Mouse (Mus musculus) CH12.LX (cell line): ENCODE results near the gene Wtap.
A peak's percentile ranks its signal among the peaks of the same experiment; 100 is the strongest.

Experiments
- BHLHE40 ChIP-seq: IDR thresholded peaks from 2 replicates; pipeline ENCODE4 v1.6.1; 2011; ENCODE audit warnings: mild to moderate bottlenecking, low read depth, low read length, improper control_type of control experiment
- CTCF ChIP-seq, 2 experiments: IDR thresholded peaks in 1 of 2; conservative IDR thresholded peaks in 1 of 2; 2 replicates each; pipeline ENCODE4 v1.5.1; 2011 to 2012; ENCODE audit warnings: low read depth in 2 of 2, low read length in 2 of 2, improper control_type of control experiment in 1 of 2, inconsistent platforms in 1 of 2, mild to moderate bottlenecking in 1 of 2, moderate library complexity in 1 of 2
- EP300 ChIP-seq: IDR thresholded peaks from 2 replicates; pipeline ENCODE4 v1.6.1; 2011; ENCODE audit warnings: low read length, improper control_type of control experiment
- MAZ ChIP-seq: IDR thresholded peaks from 2 replicates; pipeline ENCODE4 v1.6.1; 2012; ENCODE audit warnings: low read depth, mild to moderate bottlenecking, inconsistent platforms, low read length, improper control_type of control experiment, moderate library complexity
- MEF2A ChIP-seq: IDR thresholded peaks from 2 replicates; pipeline ENCODE4 v1.6.1; 2014; ENCODE audit warnings: low read depth, mild to moderate bottlenecking, inconsistent platforms, low read length, improper control_type of control experiment, borderline replicate concordance
- MYC ChIP-seq: IDR thresholded peaks from 2 replicates; pipeline ENCODE4 v1.6.1; 2011; ENCODE audit warnings: low read depth, mild to moderate bottlenecking, improper control_type of control experiment, low read length
- NRF1 ChIP-seq: IDR thresholded peaks from 2 replicates; pipeline ENCODE4 v1.6.1; 2014; ENCODE audit warnings: low read depth, mild to moderate bottlenecking, inconsistent platforms, low read length, improper control_type of control experiment, moderate library complexity
- POLR2A ChIP-seq: IDR thresholded peaks from 2 replicates; pipeline ENCODE4 v1.6.1; 2011; ENCODE audit warnings: low read depth, mild to moderate bottlenecking, improper control_type of control experiment, low read length
- POLR2AphosphoS2 ChIP-seq: IDR thresholded peaks from 2 replicates; pipeline ENCODE4 v1.6.1; 2011; ENCODE audit warnings: low read depth, low read length, improper control_type of control experiment
- RAD21 ChIP-seq: IDR thresholded peaks from 2 replicates; pipeline ENCODE4 v1.6.1; 2011; ENCODE audit warnings: low read depth, mild to moderate bottlenecking, low read length, improper control_type of control experiment, moderate library complexity
- SMC3 ChIP-seq: IDR thresholded peaks from 2 replicates; pipeline ENCODE4 v1.6.1; 2011; ENCODE audit warnings: low read depth, low read length, improper control_type of control experiment
- USF1 ChIP-seq: IDR thresholded peaks from 2 replicates; pipeline ENCODE4 v1.6.1; 2014; ENCODE audit warnings: low read depth, mild to moderate bottlenecking, inconsistent platforms, low read length, improper control_type of control experiment
- USF2 ChIP-seq: conservative IDR thresholded peaks from 2 replicates; pipeline ENCODE4 v1.6.1; 2011; ENCODE audit warnings: low read depth, low read length, improper control_type of control experiment
- ZNF384 ChIP-seq: IDR thresholded peaks from 2 replicates; pipeline ENCODE4 v1.6.1; 2012; ENCODE audit warnings: low read depth, low read length, improper control_type of control experiment, inconsistent platforms

GRCm38 (mm10) chr17:13007730-13008425, 13.9 kb upstream of the Wtap start:
- TF ChIP-seq POLR2A = peak; percentile 79
- TF ChIP-seq USF2 = no peak
- no peak for TF ChIP-seq ZNF384
- no peak for TF ChIP-seq USF1
- no peak for TF ChIP-seq CTCF (conservative IDR thresholded peaks at IDR 0.05 in 1 of 2, IDR thresholded peaks at IDR 0.05 in 1 of 2; ENCODE audit: low read depth in 2 of 2, low read length in 2 of 2)
- TF ChIP-seq EP300 = no peak
- no peak for TF ChIP-seq MYC
- TF ChIP-seq BHLHE40 = peak; percentile 66
- peak; percentile 55; the same call in 1 of the 2 replicates for TF ChIP-seq NRF1
- no peak for TF ChIP-seq RAD21
- TF ChIP-seq POLR2AphosphoS2 = 0 out of 2 replicates have a peak, but pooled peaks have one; percentile 33
- TF ChIP-seq MAZ = no peak
- no peak for TF ChIP-seq SMC3
- TF ChIP-seq MEF2A = peak; percentile 36; the same call in 1 of the 2 replicates
